Mouse (Mus musculus) MEL-GATA-1-ER (cell line): ENCODE results near the gene Frmd5.
"Not testable (repeated sequence)": the region's sequence is repeated elsewhere in the genome, so short reads cannot be mapped to it uniquely, and the experiment has no call there.

Experiments
- DNase-seq: peaks from one replicate; pipeline ENCODE4 v3.0.0-alpha.2; 2012; ENCODE audit warnings: low read depth; ENCODE audit errors: extremely low read depth

Gene Frmd5

DNA sequence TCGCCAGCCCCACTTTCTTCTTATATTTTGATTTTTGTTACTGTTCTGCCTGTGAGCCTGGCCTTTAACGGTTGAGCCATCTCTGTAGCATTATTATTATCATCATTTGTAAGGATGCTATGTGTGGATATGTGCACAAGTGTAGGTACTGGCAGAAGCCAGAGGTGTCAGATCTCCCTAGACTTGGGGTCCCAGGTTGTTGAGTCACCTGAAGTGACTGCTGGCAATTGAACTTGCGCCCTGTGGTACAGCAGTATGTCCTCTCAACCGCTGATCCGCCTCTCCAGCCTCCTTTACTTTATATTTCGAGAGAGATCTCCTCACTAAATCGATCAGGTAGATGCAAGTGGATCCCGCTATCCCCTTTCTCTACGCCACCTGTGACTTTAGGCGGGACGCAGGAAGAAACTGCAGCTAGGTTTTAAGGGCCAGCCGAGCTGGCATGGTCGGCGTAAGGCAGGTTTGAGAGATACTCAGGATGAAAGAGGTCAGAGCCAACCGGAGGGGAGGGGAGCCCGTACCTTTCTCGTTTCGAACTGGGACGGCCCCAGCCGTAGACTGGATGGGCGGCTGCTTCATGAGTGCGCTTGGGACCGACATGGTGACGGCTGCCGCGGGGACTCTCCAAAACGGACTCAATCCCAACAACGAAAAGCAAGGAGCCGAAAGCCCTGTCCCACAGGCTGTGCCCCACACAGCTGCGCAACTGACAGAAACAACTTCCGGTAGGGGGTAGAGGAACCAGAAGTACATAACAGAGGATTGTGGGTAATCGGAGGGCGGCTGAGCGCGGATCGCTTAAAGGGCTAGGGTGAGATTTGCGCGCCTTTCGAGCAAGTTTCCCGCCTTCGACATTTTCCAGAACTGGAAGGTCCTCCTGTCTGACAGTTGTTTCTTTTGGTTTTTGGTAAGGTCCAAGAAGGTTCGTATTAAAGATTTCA is 300.7 kb downstream of the Frmd5 start, which contains the start of the genes Mfap1a and Wdr76:
Gene Mfap1a (minus strand): TSS at position 724 of the 941 bp plus-strand sequence.
Gene Wdr76 (plus strand): TSS at position 782 of the 941 bp plus-strand sequence.
- DNase-seq: peak; percentile 92

DNA sequence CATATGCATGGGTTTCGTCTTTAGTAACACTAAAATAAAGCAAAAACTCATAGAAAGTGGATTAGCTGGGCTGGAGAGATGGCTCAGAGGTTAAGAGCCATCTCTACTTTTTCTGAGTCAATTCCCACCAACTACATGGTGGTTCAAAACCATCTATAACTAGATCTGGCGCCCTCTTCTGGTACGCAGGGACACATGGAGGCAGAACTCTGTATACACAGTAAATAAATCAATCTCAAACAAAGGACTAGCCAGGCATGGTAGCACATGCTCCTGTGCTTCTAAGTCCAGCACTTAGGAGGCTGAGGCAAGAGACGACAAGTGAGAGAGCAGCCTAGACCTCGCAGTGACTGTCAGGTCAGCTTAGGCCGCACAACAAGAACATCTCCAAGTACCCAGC is 305.3 kb downstream of the Frmd5 start:
- DNase-seq: not testable (repeated sequence)
